18 mouse cellular contexts compared by ENCODE assay signal in genomic region chr1:152717329-152717728, GRCm38 (mm10). TPM values are rescaled to one million over a fixed set of nuclear protein-coding genes. Genes with fewer than 3 reads are reported as not detected.
"Had no signal": no experiment of that assay in that cellular context is flagged by ENCODE, and none has a peak within 500 bp of the region (broad histone marks: within the 10 kb centered on the region; RNA-seq: fewer than 3 reads in every experiment).

No protein-coding gene starts in this region.

- H3K4me2 ChIP-seq: limb, embryonic 12.5 days; liver, embryonic 13.5 days; midbrain, embryonic 13.5 days; neural tube, embryonic 15.5 days had no signal

- H3K9me3 ChIP-seq: limb, embryonic 12.5 days; liver, embryonic 13.5 days; midbrain, embryonic 13.5 days; neural tube, embryonic 15.5 days had no signal

- H3K4me1 ChIP-seq: midbrain, embryonic 13.5 days; neural tube, embryonic 15.5 days had no signal

- H3K4me3 ChIP-seq: left cerebral cortex, adult 2 months; limb, embryonic 12.5 days; liver, embryonic 13.5 days; midbrain, embryonic 13.5 days; myocyte; neural tube, embryonic 15.5 days had no signal

- ATAC-seq: intestine, postnatal 0 days; midbrain, embryonic 13.5 days had no signal

- H3K9ac ChIP-seq: limb, embryonic 12.5 days; liver, embryonic 13.5 days; midbrain, embryonic 13.5 days; neural tube, embryonic 15.5 days had no signal

- H3K36me3 ChIP-seq: limb, embryonic 12.5 days; liver, embryonic 13.5 days; midbrain, embryonic 13.5 days; neural tube, embryonic 15.5 days had no signal

- H3K27me3 ChIP-seq: limb, embryonic 12.5 days; liver, embryonic 13.5 days; midbrain, embryonic 13.5 days; neural tube, embryonic 15.5 days had no signal

- H3K27ac ChIP-seq: left cerebral cortex, adult 2 months; limb, embryonic 12.5 days; liver, embryonic 13.5 days; midbrain, embryonic 13.5 days; neural tube, embryonic 15.5 days had no signal

- DNase-seq: kidney, adult 8-10 months; kidney, postnatal 25 days; liver; liver, embryonic 13.5 days; lung, adult 18-20 months; right cerebral cortex, adult 18-20 months; thymus, postnatal 4 days had no signal

RNA-seq across cellular contexts. Expression of gene Apobec4, which starts 33.0 kb away (rescaled TPM):
- total RNA-seq: layer of hippocampus, postnatal 25 days; left cerebral cortex, adult 2 months; left cerebral cortex, postnatal 14 days; megakaryocyte-erythroid progenitor cell, adult 5-6 weeks had no signal
- polyA plus RNA-seq: intestine, postnatal 0 days; kidney, embryonic 16.5 days; limb, embryonic 12.5 days; liver, embryonic 13.5 days; midbrain, embryonic 13.5 days; myocyte; neural tube, embryonic 11.5 days had no signal
